Mouse (Mus musculus): ENCODE measurements at regions not wholly inside any gene's neighbourhood (a gene's known extent, or its start where the extent isn't known, plus 50 kb on each side); places are given as distances from the start of the nearest gene placed in this dataset.

DNA sequence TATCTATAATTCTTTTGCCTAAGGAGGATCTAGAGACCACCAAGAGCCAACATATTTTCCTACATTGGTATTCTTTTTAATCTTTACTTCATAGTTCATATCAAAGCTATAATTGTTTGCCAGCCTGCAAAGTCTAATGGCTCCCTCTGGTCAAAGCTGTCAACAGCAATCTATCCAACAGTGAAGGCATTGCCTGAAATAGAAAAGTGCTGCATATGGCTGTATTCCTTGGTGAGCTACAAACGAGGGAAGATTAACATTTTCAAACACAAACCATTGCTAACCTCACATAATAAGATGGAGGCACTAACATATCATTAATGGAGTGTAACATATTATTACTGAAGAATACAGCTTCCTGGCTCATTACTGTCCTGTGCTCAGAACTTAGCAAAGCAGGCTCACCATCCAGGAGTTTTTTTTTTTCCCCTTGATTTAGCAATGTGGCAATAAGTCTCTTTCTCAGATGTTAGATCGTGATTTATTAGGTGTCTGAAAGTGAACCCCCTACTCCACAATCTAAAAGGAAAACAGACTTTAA lies 66.3 kb upstream of the Sema3a start:
- TF ChIP-seq BHLHE40 (IDR thresholded peaks at IDR 0.05; ENCODE audit: low read depth, low read length) (no peak), GABPA (IDR thresholded peaks at IDR 0.05; ENCODE audit: insufficient replicate concordance, low read depth, low read length) (no peak)

Measured in CH12.LX (cell line).